Mouse (Mus musculus): ENCODE measurements around the gene Chic2.

DNA sequence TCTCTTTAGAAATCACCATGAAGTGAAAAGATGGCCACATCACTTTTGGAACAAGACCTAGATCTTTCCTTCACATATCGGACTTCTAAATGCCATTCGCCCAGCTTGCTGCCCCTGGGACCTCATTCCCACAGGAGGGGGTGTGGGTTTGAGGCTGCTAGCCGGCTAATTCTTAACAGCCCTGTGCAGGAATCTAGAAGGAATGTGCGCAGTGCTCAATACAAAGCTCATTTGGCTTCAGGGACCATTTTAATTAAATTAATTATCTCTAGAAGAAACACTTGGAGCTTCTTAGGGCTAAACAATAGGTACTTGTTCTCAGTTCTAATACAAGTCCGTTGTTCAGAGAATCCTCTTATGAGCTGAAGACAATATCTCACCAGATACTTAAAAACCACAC lies 60.5 kb downstream of the Chic2 start:
- TF ChIP-seq CTCF (IDR thresholded peaks at IDR 0.05; ENCODE audit: extremely low read depth, insufficient read depth, insufficient read length, insufficient replicate concordance) (no peak), POLR2A (IDR thresholded peaks at IDR 0.05; ENCODE audit: low read depth, low read length) (no peak)

Measured in spleen, adult 2 months (tissue).